Mouse (Mus musculus) retina, adult 2 months (tissue): Measurements from ENCODE around the gene Olfr502.
"Not testable (repeated sequence)": the region's sequence is repeated elsewhere in the genome, so short reads cannot be mapped to it uniquely, and the experiment has no call there.

Source experiments
- DNase-seq: peaks from one replicate; pipeline ENCODE4 v3.0.0-alpha.2; 2012; ENCODE audit warnings: low read depth, low spot score

The Olfr502 gene

DNA sequence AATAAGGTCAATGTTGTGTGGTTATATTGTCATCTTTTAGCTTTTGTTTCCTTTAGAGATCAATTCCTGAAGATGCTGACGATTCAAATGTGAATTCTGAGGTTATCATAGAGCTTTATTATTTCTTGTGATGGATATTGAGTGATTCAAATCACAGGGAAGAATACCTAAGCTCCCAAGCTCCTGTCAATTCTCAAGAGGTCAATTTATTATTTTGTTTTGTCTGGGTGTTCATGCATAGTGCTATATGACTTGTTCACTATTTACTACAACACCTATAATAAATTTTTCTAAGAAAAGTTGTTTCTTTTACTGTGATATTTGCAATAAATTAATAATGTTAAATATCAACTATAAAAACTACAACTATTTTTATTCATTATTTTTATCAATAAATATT, at the start of gene Olfr502:
TSS of gene Olfr502 (minus strand) at position 101 of the 400 bp plus-strand sequence.
- DNase-seq = no peak

DNA sequence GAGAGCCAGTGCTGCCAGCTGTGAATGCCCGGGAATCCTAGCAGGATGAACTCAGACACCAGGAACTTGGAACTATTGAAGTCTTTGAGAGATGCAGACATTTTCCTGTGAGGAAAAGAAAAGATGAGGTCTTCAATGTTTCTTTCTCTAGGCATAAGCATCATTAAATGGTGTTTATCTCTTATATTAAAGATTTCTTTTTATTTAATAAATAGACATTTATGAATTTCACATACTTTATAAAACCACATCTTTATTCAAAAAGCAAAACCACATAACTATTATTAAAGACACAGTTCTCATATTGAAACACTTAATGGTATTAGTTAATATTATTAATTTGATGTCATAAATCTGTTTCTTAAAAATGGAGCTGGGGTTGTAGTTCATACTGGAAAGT, 40.8 kb upstream of the Olfr502 start, which contains the start of gene Olfr504:
TSS of gene Olfr504 (minus strand) at position 101 of the 400 bp plus-strand sequence.
- DNase-seq = no peak

DNA sequence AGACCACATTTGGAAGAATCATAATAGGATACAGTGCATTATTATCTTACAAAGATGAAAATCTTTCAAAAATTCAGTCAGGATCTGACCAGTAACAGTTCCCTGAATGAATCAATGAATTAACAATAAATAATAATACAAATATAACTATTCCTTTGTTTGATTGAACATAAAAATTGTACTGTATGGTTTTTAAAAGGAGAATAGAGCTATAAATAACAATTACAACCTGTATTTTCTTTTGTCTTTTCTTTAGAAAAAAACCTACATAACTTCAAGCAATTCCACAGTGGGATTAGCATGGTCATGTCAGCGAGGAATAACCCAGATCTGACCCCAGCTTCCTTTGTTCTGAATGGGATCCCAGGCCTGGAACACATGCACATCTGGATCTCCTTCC, 19.4 kb upstream of the Olfr502 start, which contains the start of gene Olfr503:
TSS of gene Olfr503 (plus strand) at position 301 of the 400 bp plus-strand sequence.
- not testable (repeated sequence) for DNase-seq

GRCm38 (mm10) chr7:108542416-108542815, 17.6 kb upstream of the Olfr502 start:
- DNase-seq = no peak
